Mouse (Mus musculus) heart, postnatal 0 days (tissue): ENCODE measurements at regions not wholly inside any gene's neighbourhood (a gene's known extent, or its start where the extent isn't known, plus 50 kb on each side); places are given as distances from the start of the nearest gene placed in this dataset.

Source experiments
- ATAC-seq: fragments of 200-750 bp; cut with Nextera tagmentation; 2 replicates; pipeline ENCODE4 v1.8.0; 2017; ENCODE audit warnings: low read depth, moderate number of reproducible peaks, moderate library complexity; ENCODE audit not compliant: insufficient read depth
- DNase-seq: peaks from one replicate; pipeline ENCODE4 v3.0.0-alpha.2; 2016; ENCODE audit warnings: low spot score
- H3K27ac ChIP-seq: fragments of 300-500 bp; sonication (generic); 2 replicates; pipeline ENCODE4 v1.5.1; 2014; ENCODE audit warnings: low read depth, mild to moderate bottlenecking
- H3K27me3 ChIP-seq: fragments of 300-500 bp; sonication (generic); 2 replicates; pipeline ENCODE4 v1.6.1; 2014; ENCODE audit warnings: low read length, mixed read lengths; ENCODE audit not compliant: control insufficient read depth, insufficient read depth
- H3K36me3 ChIP-seq: fragments of 300-500 bp; sonication (generic); replicated peaks from 2 replicates; pipeline ENCODE4 v1.6.1; 2014; ENCODE audit warnings: low read length, mixed read lengths; ENCODE audit not compliant: control insufficient read depth, insufficient read depth
- H3K4me1 ChIP-seq: fragments of 300-500 bp; sonication (generic); 2 replicates; pipeline ENCODE4 v1.6.1; 2014; ENCODE audit warnings: antibody characterized with exemption; ENCODE audit not compliant: control insufficient read depth, insufficient read depth
- H3K4me2 ChIP-seq: fragments of 300-500 bp; sonication (generic); 2 replicates; pipeline ENCODE4 v1.6.1; 2014; ENCODE audit warnings: low read depth, mild to moderate bottlenecking, low read length, moderate library complexity
- H3K4me3 ChIP-seq: fragments of 300-500 bp; sonication (generic); 2 replicates; pipeline ENCODE4 v1.5.1; 2014; ENCODE audit warnings: low read depth, low read length
- H3K9ac ChIP-seq: fragments of 300-500 bp; sonication (generic); replicated peaks from 2 replicates; pipeline ENCODE4 v1.6.1; 2014; ENCODE audit warnings: low read depth, low read length, mixed read lengths
- H3K9me3 ChIP-seq: fragments of 300-500 bp; sonication (generic); replicated peaks from 2 replicates; pipeline ENCODE4 v1.6.1; 2016; ENCODE audit warnings: low read length; ENCODE audit not compliant: control insufficient read depth
- CTCF ChIP-seq: IDR thresholded peaks from 2 replicates; pipeline ENCODE4 v1.5.1; 2016; ENCODE audit warnings: antibody characterized with exemption, control low read depth, low read depth
- EP300 ChIP-seq: IDR thresholded peaks from 2 replicates; pipeline ENCODE4 v1.6.1; 2016; ENCODE audit warnings: antibody characterized with exemption, low read depth
- WGBS: fragments of 180-500 bp; shearing (Covaris S2); extraction: QIAGEN DNeasy Blood & Tissue Kit; methylation state at CpG from one replicate; pipeline ENCODE4 v1.1.7; 2014; 5-methylcytosine and 5-hydroxymethylcytosine counted together

GRCm38 (mm10) chr12:16477572-16477971 lies 133.2 kb downstream of the Lpin1 start:
- no peak overlapping the region for H3K4me3 ChIP-seq
- no peak overlapping the region for H3K27ac ChIP-seq
- TF ChIP-seq CTCF (no peak), EP300 (no peak)
- 87% methylated on average over 2 of the region's 2 CpGs for whole genome bisulfite sequencing
- no peaks in the 10 kb centered on the region for H3K27me3 ChIP-seq
- no peaks in the 10 kb centered on the region for H3K9me3 ChIP-seq
- H3K36me3 ChIP-seq: no peaks in the 10 kb centered on the region
- H3K4me2 ChIP-seq: no peak overlapping the region
- ATAC-seq (no peak), DNase-seq (no peak)
- H3K4me1 ChIP-seq: no peaks in the 10 kb centered on the region
- no peak overlapping the region for H3K9ac ChIP-seq

- H3K4me3 ChIP-seq: no peak overlapping the region
- H3K4me2 ChIP-seq: no peak overlapping the region
- H3K36me3 ChIP-seq: no peaks in the 10 kb centered on the region
- no peak for DNase-seq
- TF ChIP-seq CTCF: no peak
- no peak for TF ChIP-seq EP300
- H3K27me3 ChIP-seq: no peaks in the 10 kb centered on the region
- 45% methylated on average over 4 of the region's 4 CpGs for WGBS
- no peaks in the 10 kb centered on the region for H3K9me3 ChIP-seq
- no peak overlapping the region for H3K27ac ChIP-seq
- H3K4me1 ChIP-seq: no peaks in the 10 kb centered on the region
- H3K9ac ChIP-seq: no peak overlapping the region
- ATAC-seq: no peak
Measured at GRCm38 (mm10) chr12:16474361-16475080, 136.2 kb downstream of the Lpin1 start.

GRCm38 (mm10) chr12:16457419-16457818 lies 153.3 kb downstream of the Lpin1 start:
- Histone ChIP-seq H3K4me3 (no peak overlapping the region), H3K4me1 (no peaks in the 10 kb centered on the region), H3K9me3 (no peaks in the 10 kb centered on the region), H3K4me2 (no peak overlapping the region), H3K9ac (no peak overlapping the region), H3K36me3 (no peaks in the 10 kb centered on the region), H3K27ac (no peak overlapping the region), H3K27me3 (no peaks in the 10 kb centered on the region)
- DNase-seq (no peak), ATAC-seq (no peak)
- WGBS: 78% methylated on average over 6 of the region's 6 CpGs
- TF ChIP-seq CTCF (no peak), EP300 (no peak)

GRCm38 (mm10) chr12:16450771-16451435 lies 159.9 kb downstream of the Lpin1 start:
- H3K27me3 ChIP-seq: no peaks in the 10 kb centered on the region
- no peak for DNase-seq
- no peak overlapping the region for H3K9ac ChIP-seq
- TF ChIP-seq EP300: no peak
- no peak for TF ChIP-seq CTCF
- H3K9me3 ChIP-seq: peaks cover 7% of the 10 kb centered on the region; the same call in 1 of the 2 replicates
- no peaks in the 10 kb centered on the region for H3K4me1 ChIP-seq
- no peak overlapping the region for H3K4me2 ChIP-seq
- no peak overlapping the region for H3K4me3 ChIP-seq
- no peak overlapping the region for H3K27ac ChIP-seq
- H3K36me3 ChIP-seq: no peaks in the 10 kb centered on the region
- no peak for ATAC-seq
- WGBS: 45% methylated on average over 3 of the region's 3 CpGs

- Histone ChIP-seq H3K27ac (no peak overlapping the region), H3K27me3 (no peaks in the 10 kb centered on the region), H3K4me2 (no peak overlapping the region), H3K9ac (no peak overlapping the region), H3K4me1 (0 out of 2 replicates have a peak, but pooled peaks cover 5% of the 10 kb centered on the region), H3K4me3 (no peak overlapping the region), H3K36me3 (no peaks in the 10 kb centered on the region), H3K9me3 (no peaks in the 10 kb centered on the region; the same call in 1 of the 2 replicates)
- ATAC-seq (no peak), DNase-seq (no peak)
- no peak for TF ChIP-seq CTCF
- no peak for TF ChIP-seq EP300
- WGBS: 88% methylated on average over 5 of the region's 5 CpGs
Measured at GRCm38 (mm10) chr12:16438717-16439116, 172.0 kb downstream of the Lpin1 start.
